ENCODE assay signal across 14 mouse cellular contexts in genomic region chr2:125916652-125917296, GRCm38 (mm10). TPM values are rescaled to one million over a fixed set of nuclear protein-coding genes. Genes with fewer than 3 reads are reported as not detected.
DNase-seq lines count a peak whose midpoint lies in the region; ATAC-seq and TF ChIP-seq lines count a peak whose summit lies in the region.
"Had no signal": no experiment of that assay in that cellular context is flagged by ENCODE, and none has a peak within 500 bp of the region (broad histone marks: within the 10 kb centered on the region; RNA-seq: fewer than 3 reads in every experiment).

No protein-coding gene starts in this region.

- no peak for TF ChIP-seq POLR2A in lung, adult 2 months (IDR thresholded peaks at IDR 0.05; ENCODE audit: borderline replicate concordance, extremely low read depth, low read depth, low read length)
- no peak for TF ChIP-seq POLR2A in myocyte (IDR thresholded peaks at IDR 0.05; ENCODE audit: insufficient read length, low read depth)

- H3K79me2 ChIP-seq in myocyte (ENCODE audit: control insufficient read depth, insufficient read depth) = no peaks in the 10 kb centered on the region

- no peak overlapping the region for H3K4me3 ChIP-seq in forebrain, embryonic 14.5 days (ENCODE audit: low read depth, low read length)
- no peak overlapping the region for H3K4me3 ChIP-seq in forebrain, embryonic 10.5 days
- no peak overlapping the region for H3K4me3 ChIP-seq in lung, embryonic 14.5 days (ENCODE audit: low read depth, low read length)
- no peak overlapping the region for H3K4me3 ChIP-seq in lung, adult 2 months (replicated peaks; ENCODE audit: extremely low read depth, low read depth, low read length)
- H3K4me3 ChIP-seq in stomach, embryonic 16.5 days (replicated peaks; ENCODE audit: low read length) = no peak overlapping the region
- H3K4me3 ChIP-seq in stomach, postnatal 0 days (ENCODE audit: low read depth, low read length) = no peak overlapping the region
- H3K4me3 ChIP-seq in myocyte = no peak overlapping the region
- H3K4me3 ChIP-seq: heart, embryonic 12.5 days; intestine, embryonic 15.5 days had no signal

- WGBS in forebrain, embryonic 14.5 days = 75% methylated on average over 11 of the region's 11 CpGs
- 84% methylated on average over 11 of the region's 11 CpGs for WGBS in forebrain, embryonic 10.5 days
- WGBS in lung, embryonic 14.5 days = 23% methylated on average over 11 of the region's 11 CpGs
- 62% methylated on average over 11 of the region's 11 CpGs for WGBS in lung, adult 2 months
- 36% methylated on average over 11 of the region's 11 CpGs for WGBS in stomach, embryonic 16.5 days
- WGBS in stomach, postnatal 0 days = 30% methylated on average over 11 of the region's 11 CpGs

- TF ChIP-seq CTCF in lung, embryonic 14.5 days (IDR thresholded peaks at IDR 0.05; ENCODE audit: low read depth) = no peak
- no peak for TF ChIP-seq CTCF in lung, adult 2 months (IDR thresholded peaks at IDR 0.05; ENCODE audit: insufficient read depth, low read length)
- no peak for TF ChIP-seq CTCF in stomach, postnatal 0 days (IDR thresholded peaks at IDR 0.05; ENCODE audit: low read depth)

- H3K27me3 ChIP-seq in forebrain, embryonic 14.5 days (replicated peaks; ENCODE audit: control insufficient read depth, insufficient read depth, low read length) = no peaks in the 10 kb centered on the region
- no peaks in the 10 kb centered on the region for H3K27me3 ChIP-seq in forebrain, embryonic 10.5 days (ENCODE audit: poor library complexity, severe bottlenecking)
- H3K27me3 ChIP-seq in lung, embryonic 14.5 days (ENCODE audit: insufficient read depth, low read length) = no peaks in the 10 kb centered on the region
- H3K27me3 ChIP-seq in stomach, embryonic 16.5 days (ENCODE audit: control insufficient read depth, insufficient read depth, low read length) = no peaks in the 10 kb centered on the region
- no peaks in the 10 kb centered on the region for H3K27me3 ChIP-seq in stomach, postnatal 0 days (ENCODE audit: control insufficient read depth, insufficient read depth, low read length)
- no peaks in the 10 kb centered on the region for H3K27me3 ChIP-seq in myocyte (ENCODE audit: control insufficient read depth, insufficient read depth, insufficient read length)
- H3K27me3 ChIP-seq: heart, embryonic 12.5 days; intestine, embryonic 15.5 days had no signal

- peak; percentile 20; the same call in 1 of the 2 replicates for ATAC-seq in forebrain, embryonic 14.5 days
- peak; percentile 69 for ATAC-seq in lung, embryonic 14.5 days (ENCODE audit: insufficient read depth)
- no peak for ATAC-seq in stomach, embryonic 16.5 days (ENCODE audit: insufficient read depth, low FRiP score)
- no peak for ATAC-seq in stomach, postnatal 0 days (ENCODE audit: low FRiP score, low TSS enrichment)
- ATAC-seq: intestine, embryonic 15.5 days had no signal

- H3K9me3 ChIP-seq in forebrain, embryonic 14.5 days (replicated peaks; ENCODE audit: control insufficient read depth, low read length) = no peaks in the 10 kb centered on the region
- H3K9me3 ChIP-seq in forebrain, embryonic 10.5 days = no peaks in the 10 kb centered on the region
- no peaks in the 10 kb centered on the region for H3K9me3 ChIP-seq in lung, embryonic 14.5 days (ENCODE audit: low read depth, low read length)
- no peaks in the 10 kb centered on the region for H3K9me3 ChIP-seq in stomach, embryonic 16.5 days (replicated peaks; ENCODE audit: control insufficient read depth, low read length)
- H3K9me3 ChIP-seq in stomach, postnatal 0 days (ENCODE audit: control insufficient read depth, low read length) = no peaks in the 10 kb centered on the region
- H3K9me3 ChIP-seq: heart, embryonic 12.5 days; intestine, embryonic 15.5 days had no signal

- H3K36me3 ChIP-seq in forebrain, embryonic 14.5 days (ENCODE audit: control insufficient read depth, insufficient read depth, low read length) = no peaks in the 10 kb centered on the region
- H3K36me3 ChIP-seq in forebrain, embryonic 10.5 days (replicated peaks) = 0 out of 2 replicates have a peak, but pooled peaks cover 2% of the 10 kb centered on the region
- H3K36me3 ChIP-seq in lung, embryonic 14.5 days (ENCODE audit: insufficient read depth) = no peaks in the 10 kb centered on the region
- H3K36me3 ChIP-seq in stomach, embryonic 16.5 days (ENCODE audit: control insufficient read depth, insufficient read depth, low read length) = no peaks in the 10 kb centered on the region
- H3K36me3 ChIP-seq in stomach, postnatal 0 days (ENCODE audit: control insufficient read depth, insufficient read depth, low read length) = 0 out of 2 replicates have a peak, but pooled peaks cover 2% of the 10 kb centered on the region
- no peaks in the 10 kb centered on the region for H3K36me3 ChIP-seq in myocyte (ENCODE audit: control insufficient read depth, insufficient read depth)
- H3K36me3 ChIP-seq: intestine, embryonic 15.5 days had no signal

- H3K27ac ChIP-seq in forebrain, embryonic 14.5 days (ENCODE audit: low read depth, low read length) = peak overlapping the region; percentile 2; the same call in 1 of the 2 replicates
- no peak overlapping the region for H3K27ac ChIP-seq in forebrain, embryonic 10.5 days
- H3K27ac ChIP-seq in lung, embryonic 14.5 days (ENCODE audit: low read depth) = no peak overlapping the region
- peak overlapping the region; percentile 36; the same call in 1 of the 2 replicates for H3K27ac ChIP-seq in stomach, embryonic 16.5 days (ENCODE audit: low read length)
- H3K27ac ChIP-seq in stomach, postnatal 0 days (replicated peaks) = no peak overlapping the region
- H3K27ac ChIP-seq: intestine, embryonic 15.5 days had no signal

- no peak for DNase-seq in forebrain, embryonic 14.5 days (ENCODE audit: low spot score)
- no peak for DNase-seq in forebrain, embryonic 10.5 days (ENCODE audit: extremely low spot score, low spot score)
- DNase-seq in lung, embryonic 14.5 days = peak; percentile 19
- no peak for DNase-seq in lung, adult 2 months
- no peak for DNase-seq in stomach, postnatal 0 days (ENCODE audit: low spot score)
- DNase-seq in layer of hippocampus, adult 9-10 months (ENCODE audit: low spot score) = no peak
- DNase-seq: adrenal gland, adult 8-10 months; cerebellum, adult 11-12 months; layer of hippocampus, postnatal 36 days; right cerebral cortex, postnatal 4 days had no signal

- no peak overlapping the region for H3ac ChIP-seq in myocyte (ENCODE audit: control insufficient read depth, insufficient read length)

- H3K9ac ChIP-seq in forebrain, embryonic 14.5 days (ENCODE audit: low read length) = no peak overlapping the region
- H3K9ac ChIP-seq in lung, embryonic 14.5 days = no peak overlapping the region
- no peak overlapping the region for H3K9ac ChIP-seq in stomach, embryonic 16.5 days (ENCODE audit: low read length)
- H3K9ac ChIP-seq in stomach, postnatal 0 days (ENCODE audit: low read length) = no peak overlapping the region
- H3K9ac ChIP-seq: heart, embryonic 12.5 days; intestine, embryonic 15.5 days had no signal

- H3K4me2 ChIP-seq in forebrain, embryonic 14.5 days (ENCODE audit: low read length) = no peak overlapping the region
- H3K4me2 ChIP-seq in lung, embryonic 14.5 days = no peak overlapping the region
- H3K4me2 ChIP-seq in stomach, embryonic 16.5 days (ENCODE audit: low read depth, low read length) = no peak overlapping the region
- no peak overlapping the region for H3K4me2 ChIP-seq in stomach, postnatal 0 days (replicated peaks; ENCODE audit: low read depth)
- peak overlapping the region; percentile 16 for H3K4me2 ChIP-seq in myocyte (ENCODE audit: low read depth)
- H3K4me2 ChIP-seq: heart, embryonic 12.5 days; intestine, embryonic 15.5 days had no signal

- TF ChIP-seq EP300 in stomach, postnatal 0 days (optimal IDR thresholded peaks at IDR 0.05) = no peak

- H3K4me1 ChIP-seq in forebrain, embryonic 14.5 days (ENCODE audit: control insufficient read depth, insufficient read depth, low read length) = peaks cover 6% of the 10 kb centered on the region; the same call in 1 of the 2 replicates
- peaks cover 9% of the 10 kb centered on the region for H3K4me1 ChIP-seq in forebrain, embryonic 10.5 days
- no peaks in the 10 kb centered on the region for H3K4me1 ChIP-seq in lung, embryonic 14.5 days (ENCODE audit: insufficient read depth)
- peaks cover 2% of the 10 kb centered on the region; the same call in 1 of the 2 replicates for H3K4me1 ChIP-seq in lung, adult 2 months (ENCODE audit: control insufficient read depth, insufficient read depth, low read length)
- H3K4me1 ChIP-seq in stomach, embryonic 16.5 days (ENCODE audit: control insufficient read depth, insufficient read depth, low read length) = no peaks in the 10 kb centered on the region
- no peaks in the 10 kb centered on the region; the same call in 1 of the 2 replicates for H3K4me1 ChIP-seq in stomach, postnatal 0 days (replicated peaks; ENCODE audit: control insufficient read depth, insufficient read depth)
- H3K4me1 ChIP-seq: heart, embryonic 12.5 days; intestine, embryonic 15.5 days had no signal

TF ChIP-seq in myocyte, 11 proteins besides CTCF, POLR2A, EP300 and RAD21 (continues in another document):
- TF ChIP-seq MYOG (IDR thresholded peaks at IDR 0.05; ENCODE audit: control insufficient read depth in 1 of 3, insufficient read depth in 1 of 3, insufficient read length in 2 of 3, low read depth in 2 of 3) (peak; percentile 93 to 94 (median 93)), E2F4 (IDR thresholded peaks at IDR 0.05; ENCODE audit: insufficient read depth) (no peak), MAX (IDR thresholded peaks at IDR 0.05; ENCODE audit: low read depth) (no peak), USF1 (IDR thresholded peaks at IDR 0.05; ENCODE audit: low read depth) (no peak), TCF3 (IDR thresholded peaks at IDR 0.05; ENCODE audit: insufficient read length, low read depth) (peak; percentile 65)

RNA-seq across cellular contexts. Expression of gene Cops2, which starts 57.8 kb away (rescaled TPM):
- 77.2 and 81.0 TPM in 2 replicates for polyA plus RNA-seq in forebrain, embryonic 14.5 days (2014; fragmentation: Nextera tagmentation; extraction: Ambion mirVana)
- polyA plus RNA-seq in forebrain, embryonic 10.5 days (2016; fragmentation: Nextera tagmentation; extraction: Ambion mirVana) = 96.4 and 101 TPM in 2 replicates
- 85.9 and 89.7 TPM in 2 replicates for polyA plus RNA-seq in lung, embryonic 14.5 days (2014; fragmentation: Nextera tagmentation; extraction: Ambion mirVana)
- 4.2 and 9.4 TPM in 2 replicates for polyA plus RNA-seq in lung, adult 2 months (2012; rRNA removed)
- polyA plus RNA-seq in stomach, embryonic 16.5 days (2015; fragmentation: Nextera tagmentation; extraction: Ambion mirVana) = 62.8 and 70.5 TPM in 2 replicates
- polyA plus RNA-seq in stomach, postnatal 0 days (2015; fragmentation: Nextera tagmentation; extraction: Ambion mirVana) = 36.2 and 36.8 TPM in 2 replicates
- polyA plus RNA-seq in myocyte (2012; fragmentation: generic; extraction: Trizol) = 59.0 TPM

RNA-seq across cellular contexts. Expression of gene Galk2, which starts 57.9 kb away (rescaled TPM):
- polyA plus RNA-seq in forebrain, embryonic 14.5 days (2014; fragmentation: Nextera tagmentation; extraction: Ambion mirVana) = 29.8 and 32.8 TPM in 2 replicates
- 29.1 and 31.2 TPM in 2 replicates for polyA plus RNA-seq in forebrain, embryonic 10.5 days (2016; fragmentation: Nextera tagmentation; extraction: Ambion mirVana)
- 39.3 and 41.3 TPM in 2 replicates for polyA plus RNA-seq in lung, embryonic 14.5 days (2014; fragmentation: Nextera tagmentation; extraction: Ambion mirVana)
- 9.7 and 15.2 TPM in 2 replicates for polyA plus RNA-seq in lung, adult 2 months (2012; rRNA removed)
- polyA plus RNA-seq in stomach, embryonic 16.5 days (2015; fragmentation: Nextera tagmentation; extraction: Ambion mirVana) = 48.1 and 48.3 TPM in 2 replicates
- polyA plus RNA-seq in stomach, postnatal 0 days (2015; fragmentation: Nextera tagmentation; extraction: Ambion mirVana) = 30.8 and 33.5 TPM in 2 replicates
- 17.8 TPM for polyA plus RNA-seq in myocyte (2012; fragmentation: generic; extraction: Trizol)

Comparison
In these comparisons a context has a peak if more than half of its experiments do, and no peak if none do; other contexts are left out.
1. H3K27ac ChIP-seq: peak in forebrain, embryonic 14.5 days (single experiment) and stomach, embryonic 16.5 days (single experiment); none in forebrain, embryonic 10.5 days (single experiment), lung, embryonic 14.5 days (single experiment) and stomach, postnatal 0 days (single experiment).
2. ATAC-seq: peak in forebrain, embryonic 14.5 days (single experiment) and lung, embryonic 14.5 days (single experiment); none in stomach, embryonic 16.5 days (single experiment) and stomach, postnatal 0 days (single experiment).